Mouse (Mus musculus): ENCODE measurements around the gene Lcn11.
"Not testable (repeated sequence)": the region's sequence is repeated elsewhere in the genome, so short reads cannot be mapped to it uniquely, and the experiment has no call there.

GRCm38 (mm10) chr2:25815748-25816147 lies 38.9 kb downstream of the Lcn11 start, which contains the start of gene Glt6d1:
- not testable (repeated sequence) for TF ChIP-seq CTCF (IDR thresholded peaks at IDR 0.05; ENCODE audit: control insufficient read depth, insufficient read depth, insufficient read length); CEBPB (IDR thresholded peaks at IDR 0.05; ENCODE audit: low read depth); USF1 (IDR thresholded peaks at IDR 0.05; ENCODE audit: low read depth); MYOG (IDR thresholded peaks at IDR 0.05; ENCODE audit: control insufficient read depth, extremely low read depth, insufficient read length); FOSL1 (IDR thresholded peaks at IDR 0.05; ENCODE audit: insufficient read depth, low read length, poor library complexity, severe bottlenecking); MAX (IDR thresholded peaks at IDR 0.05)
